Mouse (Mus musculus) midbrain, embryonic 15.5 days (tissue): ENCODE data around the gene Btg3. TPM values are rescaled to one million over a fixed set of nuclear protein-coding genes. Genes with fewer than 3 reads are reported as not detected.

Source experiments
- ATAC-seq: fragments of 200-750 bp; cut with Nextera tagmentation; replicated peaks from 2 replicates; pipeline ENCODE4 v1.8.0; 2017; ENCODE audit warnings: moderate TSS enrichment
- H3K27ac ChIP-seq: fragments of 300-500 bp; sonication (generic); 2 replicates; pipeline ENCODE4 v1.5.1; 2015; ENCODE audit warnings: mild to moderate bottlenecking, inconsistent platforms
- H3K27me3 ChIP-seq: fragments of 300-500 bp; sonication (generic); replicated peaks from 2 replicates; pipeline ENCODE4 v1.6.1; 2015; ENCODE audit warnings: inconsistent platforms
- H3K36me3 ChIP-seq: fragments of 300-500 bp; sonication (generic); replicated peaks from 2 replicates; pipeline ENCODE4 v1.6.1; 2015; ENCODE audit warnings: inconsistent platforms
- H3K4me1 ChIP-seq: fragments of 300-500 bp; sonication (generic); 2 replicates; pipeline ENCODE4 v1.6.1; 2015; ENCODE audit warnings: inconsistent platforms
- H3K4me2 ChIP-seq: fragments of 300-500 bp; sonication (generic); 2 replicates; pipeline ENCODE4 v1.6.1; 2015; ENCODE audit warnings: inconsistent platforms, mild to moderate bottlenecking, moderate library complexity
- H3K4me3 ChIP-seq: fragments of 300-500 bp; sonication (generic); 2 replicates; pipeline ENCODE4 v1.5.1; 2015; ENCODE audit warnings: mild to moderate bottlenecking, inconsistent platforms
- H3K9ac ChIP-seq: fragments of 300-500 bp; sonication (generic); 2 replicates; pipeline ENCODE4 v1.6.1; 2015; ENCODE audit warnings: mild to moderate bottlenecking, inconsistent platforms
- H3K9me3 ChIP-seq: fragments of 300-500 bp; sonication (generic); 2 replicates; pipeline ENCODE4 v1.6.1; 2016; ENCODE audit warnings: inconsistent platforms
- WGBS: fragments of 180-500 bp; shearing (Covaris S2); methylation state at CpG from one replicate; pipeline ENCODE4 v1.1.7; 2015; ENCODE audit warnings: mixed read lengths; 5-methylcytosine and 5-hydroxymethylcytosine counted together
- polyA plus RNA-seq: library from polyadenylated mRNA; unstranded; fragments of >200 nt; fragmentation: Nextera tagmentation; extraction: Ambion mirVana; gene quantifications from 2 replicates; pipeline ENCODE4 v1.2.1, GENCODE M21; 2015

Gene Btg3
- 17.6 and 18.3 TPM in 2 replicates for polyA plus RNA-seq

- Histone ChIP-seq H3K4me3 (peak within 1 kb of the TSS; percentile 82), H3K9me3 (no peaks in the 10 kb centered on the region), H3K27me3 (no peaks in the 10 kb centered on the region), H3K9ac (peak within 1 kb of the TSS; percentile 66), H3K4me1 (peaks cover 7% of the 10 kb centered on the region; the same call in 1 of the 2 replicates), H3K36me3 (no peaks in the 10 kb centered on the region), H3K4me2 (peak within 1 kb of the TSS; percentile 60), H3K27ac (peak within 1 kb of the TSS; percentile 52)
- peak; percentile 97 for ATAC-seq
- WGBS: 2% methylated on average over 57 of the region's 57 CpGs
Measured at GRCm38 (mm10) chr16:78376745-78377570, at the start of gene Btg3. Gene Btg3, minus strand, starts transcription at chr16:78377192.

- Histone ChIP-seq H3K4me1 (0 out of 2 replicates have a peak, but pooled peaks cover 2% of the 10 kb centered on the region), H3K36me3 (no peaks in the 10 kb centered on the region), H3K4me2 (no peak overlapping the region), H3K9ac (no peak overlapping the region), H3K9me3 (no peaks in the 10 kb centered on the region), H3K27ac (no peak overlapping the region), H3K4me3 (no peak overlapping the region), H3K27me3 (no peaks in the 10 kb centered on the region)
- ATAC-seq: no peak
- WGBS: 70% methylated on average over 10 of the region's 10 CpGs
Measured at GRCm38 (mm10) chr16:78417733-78418132, 40.7 kb upstream of the Btg3 start.

DNA sequence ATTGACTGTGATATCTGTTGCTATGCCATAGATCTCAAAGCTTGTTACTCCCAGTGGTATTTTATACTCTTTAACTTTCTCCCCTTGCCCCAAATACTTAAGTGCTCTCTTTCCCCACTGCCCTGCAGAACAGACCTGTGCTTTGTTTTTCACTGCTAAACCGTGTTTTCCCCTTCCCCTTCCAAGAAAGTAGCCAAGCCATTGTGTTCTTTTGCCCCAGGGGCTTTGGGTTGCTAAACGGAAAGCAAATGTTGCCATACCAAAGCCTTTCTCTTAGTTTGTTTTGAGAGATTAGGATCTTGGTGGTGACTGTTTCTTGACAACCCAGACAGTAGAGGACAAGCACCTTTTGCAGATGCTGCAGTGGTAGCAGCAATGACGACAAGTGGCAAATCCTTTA lies 39.5 kb upstream of the Btg3 start:
- WGBS: 8% methylated on average over 3 of the region's 3 CpGs
- no peak overlapping the region for H3K27ac ChIP-seq
- no peak overlapping the region for H3K4me3 ChIP-seq
- H3K36me3 ChIP-seq: no peaks in the 10 kb centered on the region
- no peak overlapping the region for H3K4me2 ChIP-seq
- ATAC-seq: no peak
- no peak overlapping the region for H3K9ac ChIP-seq
- no peaks in the 10 kb centered on the region for H3K9me3 ChIP-seq
- H3K4me1 ChIP-seq: 0 out of 2 replicates have a peak, but pooled peaks cover 2% of the 10 kb centered on the region
- H3K27me3 ChIP-seq: no peaks in the 10 kb centered on the region

DNA sequence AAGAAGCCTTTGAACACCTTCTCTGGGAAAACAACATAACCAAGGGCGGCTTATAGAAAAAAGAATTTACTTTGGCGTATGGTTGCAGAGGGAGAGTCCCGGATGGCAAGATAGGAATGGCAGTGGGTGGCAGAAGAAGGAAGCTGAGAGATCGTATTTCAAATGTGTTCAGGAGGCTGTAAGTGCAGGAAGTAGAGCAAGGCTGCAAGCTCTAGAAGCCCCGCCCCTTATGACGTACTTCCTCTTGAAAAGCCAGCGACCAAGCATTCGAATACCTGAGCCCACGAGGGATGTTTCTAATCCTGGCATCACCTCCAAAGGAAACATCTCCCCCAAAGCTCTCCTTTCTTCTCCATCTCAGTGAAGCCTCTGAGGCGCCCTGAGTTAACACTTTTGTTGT lies 33.0 kb upstream of the Btg3 start:
- Histone ChIP-seq H3K27me3 (no peaks in the 10 kb centered on the region), H3K9me3 (no peaks in the 10 kb centered on the region), H3K27ac (no peak overlapping the region), H3K36me3 (no peaks in the 10 kb centered on the region), H3K4me3 (no peak overlapping the region), H3K4me2 (no peak overlapping the region), H3K4me1 (no peaks in the 10 kb centered on the region), H3K9ac (no peak overlapping the region)
- ATAC-seq: no peak
- 88% methylated on average over 10 of the region's 10 CpGs for WGBS

GRCm38 (mm10) chr16:78407855-78408254 lies 30.9 kb upstream of the Btg3 start:
- no peak overlapping the region for H3K4me2 ChIP-seq

DNA sequence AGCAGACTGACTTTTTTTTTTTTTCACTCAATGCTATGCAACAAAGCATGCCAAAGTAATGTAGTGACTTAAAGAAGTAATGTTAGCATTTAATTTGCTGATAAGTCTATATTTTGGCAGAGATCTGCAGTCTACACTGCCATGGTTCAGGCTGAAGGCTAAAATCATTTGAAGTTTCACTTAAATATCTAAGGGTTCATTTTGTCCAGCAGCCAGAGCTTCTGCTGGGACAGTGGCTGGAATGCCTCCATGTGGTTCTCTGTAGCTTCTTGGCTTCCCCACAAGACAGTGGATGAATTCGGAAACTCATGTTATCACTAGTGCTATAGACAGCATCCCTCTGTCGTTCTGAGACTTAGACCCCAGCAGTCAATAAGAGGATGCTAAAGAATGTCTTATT lies 29.7 kb upstream of the Btg3 start:
- Histone ChIP-seq H3K27me3 (no peaks in the 10 kb centered on the region), H3K27ac (no peak overlapping the region), H3K4me1 (no peaks in the 10 kb centered on the region), H3K36me3 (no peaks in the 10 kb centered on the region), H3K9me3 (no peaks in the 10 kb centered on the region), H3K9ac (no peak overlapping the region), H3K4me2 (no peak overlapping the region), H3K4me3 (no peak overlapping the region)
- ATAC-seq: no peak
- 85% methylated on average over 2 of the region's 2 CpGs for WGBS

More at GRCm38 (mm10) chr16:78407855-78408254, 30.9 kb upstream of the Btg3 start:
- Histone ChIP-seq H3K4me3 (no peak overlapping the region), H3K4me1 (no peaks in the 10 kb centered on the region), H3K9me3 (no peaks in the 10 kb centered on the region), H3K36me3 (no peaks in the 10 kb centered on the region), H3K9ac (no peak overlapping the region), H3K27me3 (no peaks in the 10 kb centered on the region), H3K27ac (no peak overlapping the region)
- 92% methylated on average over 6 of the region's 6 CpGs for WGBS
- no peak for ATAC-seq

GRCm38 (mm10) chr16:78402316-78402715 lies 25.3 kb upstream of the Btg3 start:
- WGBS: 54% methylated on average over 2 of the region's 2 CpGs
- no peaks in the 10 kb centered on the region for H3K36me3 ChIP-seq
- H3K4me2 ChIP-seq: no peak overlapping the region
- no peaks in the 10 kb centered on the region for H3K27me3 ChIP-seq
- no peak overlapping the region for H3K4me3 ChIP-seq
- no peaks in the 10 kb centered on the region for H3K9me3 ChIP-seq
- no peaks in the 10 kb centered on the region for H3K4me1 ChIP-seq
- H3K27ac ChIP-seq: no peak overlapping the region
- no peak for ATAC-seq
- H3K9ac ChIP-seq: no peak overlapping the region

GRCm38 (mm10) chr16:78399423-78399822 lies 22.4 kb upstream of the Btg3 start:
- H3K4me2 ChIP-seq: no peak overlapping the region
- ATAC-seq: no peak
- H3K9ac ChIP-seq: no peak overlapping the region
- no peaks in the 10 kb centered on the region for H3K27me3 ChIP-seq
- no peaks in the 10 kb centered on the region for H3K9me3 ChIP-seq
- H3K36me3 ChIP-seq: no peaks in the 10 kb centered on the region
- H3K4me1 ChIP-seq: no peaks in the 10 kb centered on the region
- 87% methylated on average over 3 of the region's 3 CpGs for WGBS
- H3K4me3 ChIP-seq: no peak overlapping the region
- no peak overlapping the region for H3K27ac ChIP-seq

GRCm38 (mm10) chr16:78398734-78399133 lies 21.7 kb upstream of the Btg3 start:
- Histone ChIP-seq H3K4me3 (no peak overlapping the region), H3K9ac (no peak overlapping the region), H3K4me2 (no peak overlapping the region), H3K9me3 (no peaks in the 10 kb centered on the region), H3K27me3 (no peaks in the 10 kb centered on the region), H3K4me1 (no peaks in the 10 kb centered on the region), H3K36me3 (no peaks in the 10 kb centered on the region), H3K27ac (no peak overlapping the region)
- ATAC-seq: no peak
- 90% methylated on average over 6 of the region's 6 CpGs for WGBS

DNA sequence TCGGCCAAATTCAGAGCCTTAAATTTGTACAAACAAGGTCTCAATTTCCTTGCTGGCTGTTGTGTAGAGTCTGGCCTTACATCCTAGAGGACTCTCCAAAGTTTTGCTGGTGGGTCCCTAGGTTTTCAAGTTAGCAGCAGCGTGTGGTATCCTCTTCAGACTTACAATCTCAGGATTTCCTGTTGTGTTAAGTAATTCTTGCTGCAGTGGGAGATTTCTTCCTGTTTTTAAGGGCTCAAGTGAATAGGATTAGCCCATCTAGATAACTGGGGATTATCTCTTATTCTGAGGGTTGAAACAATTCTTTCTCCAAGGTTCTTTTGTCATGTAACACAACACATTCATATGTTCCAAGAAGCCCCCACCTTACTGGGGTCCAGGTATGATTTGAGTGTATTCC lies 14.4 kb upstream of the Btg3 start:
- no peaks in the 10 kb centered on the region for H3K27me3 ChIP-seq
- H3K4me2 ChIP-seq: no peak overlapping the region
- H3K36me3 ChIP-seq: no peaks in the 10 kb centered on the region
- no peak overlapping the region for H3K27ac ChIP-seq
- no peaks in the 10 kb centered on the region for H3K4me1 ChIP-seq
- WGBS: 72% methylated on average over 2 of the region's 2 CpGs
- no peak overlapping the region for H3K9ac ChIP-seq
- ATAC-seq: no peak
- H3K9me3 ChIP-seq: no peaks in the 10 kb centered on the region
- H3K4me3 ChIP-seq: no peak overlapping the region

DNA sequence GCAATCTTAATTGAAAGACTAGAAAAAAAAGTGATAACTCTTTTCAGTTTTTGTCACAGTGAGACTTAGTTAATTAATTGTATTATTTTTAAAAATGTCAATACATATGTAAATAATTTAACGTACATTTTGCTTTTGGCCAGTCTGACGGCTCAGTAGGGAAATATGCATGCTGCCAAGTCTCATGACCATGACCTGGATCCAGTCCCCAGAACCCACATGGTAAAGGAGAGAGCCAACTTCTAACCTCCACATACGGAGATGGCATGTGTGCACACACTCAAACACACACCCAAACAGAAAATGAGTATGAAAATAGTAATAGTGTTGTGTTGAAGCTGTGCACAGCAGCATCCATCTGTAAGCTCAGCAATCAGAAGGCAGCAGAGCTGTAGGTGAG lies 13.0 kb upstream of the Btg3 start:
- Histone ChIP-seq H3K27me3 (no peaks in the 10 kb centered on the region), H3K27ac (no peak overlapping the region), H3K4me2 (no peak overlapping the region), H3K36me3 (no peaks in the 10 kb centered on the region), H3K9me3 (no peaks in the 10 kb centered on the region), H3K4me3 (no peak overlapping the region), H3K9ac (no peak overlapping the region), H3K4me1 (no peaks in the 10 kb centered on the region)
- no peak for ATAC-seq
- 88% methylated on average over 3 of the region's 3 CpGs for WGBS

DNA sequence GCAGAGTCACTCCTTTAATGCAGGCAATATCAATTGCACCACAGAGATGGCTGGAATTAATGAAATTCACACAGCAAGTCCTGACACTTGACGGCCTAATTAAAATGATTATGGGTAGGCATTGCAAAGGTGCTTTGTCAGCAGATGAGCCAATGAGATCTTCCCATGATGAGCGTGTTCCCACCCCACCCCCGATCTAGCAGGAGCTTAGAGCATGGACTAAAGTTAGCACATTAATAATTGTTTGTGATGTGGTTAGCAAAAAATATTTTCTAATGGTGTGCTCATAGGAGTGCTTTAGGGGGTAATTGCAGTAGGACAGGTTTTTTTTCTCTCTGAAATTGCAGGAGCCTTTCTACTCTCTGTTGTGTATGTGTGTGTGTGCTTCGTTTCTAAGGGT lies 12.1 kb upstream of the Btg3 start:
- WGBS: 72% methylated on average over 4 of the region's 4 CpGs
- no peak overlapping the region for H3K27ac ChIP-seq
- H3K4me2 ChIP-seq: no peak overlapping the region
- no peaks in the 10 kb centered on the region for H3K4me1 ChIP-seq
- no peaks in the 10 kb centered on the region for H3K27me3 ChIP-seq
- no peak for ATAC-seq
- no peaks in the 10 kb centered on the region for H3K36me3 ChIP-seq
- H3K4me3 ChIP-seq: no peak overlapping the region
- H3K9ac ChIP-seq: no peak overlapping the region
- H3K9me3 ChIP-seq: no peaks in the 10 kb centered on the region

DNA sequence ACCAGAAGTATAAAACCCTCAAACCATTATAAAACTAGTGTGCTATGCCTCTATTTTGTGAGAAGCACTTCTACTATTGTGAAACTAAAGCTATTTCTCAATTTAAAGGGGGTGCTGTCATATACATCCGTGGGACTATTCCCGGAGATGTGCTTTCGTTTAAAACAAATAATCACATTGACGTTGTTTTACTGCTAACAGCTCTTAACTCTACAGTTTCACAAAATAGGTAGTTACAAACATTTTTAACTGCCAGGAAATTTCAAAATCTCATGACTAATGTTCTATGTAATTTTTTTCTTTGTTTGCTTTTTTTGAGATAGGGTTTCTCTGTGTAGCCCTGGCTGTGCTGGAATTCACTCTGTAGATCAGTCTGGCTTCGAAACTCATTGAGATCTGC lies 1.5 kb upstream of the Btg3 start:
- Histone ChIP-seq H3K9me3 (no peaks in the 10 kb centered on the region), H3K4me1 (peaks cover 7% of the 10 kb centered on the region; the same call in 1 of the 2 replicates), H3K36me3 (no peaks in the 10 kb centered on the region), H3K4me2 (no peak overlapping the region), H3K9ac (no peak overlapping the region), H3K27me3 (no peaks in the 10 kb centered on the region), H3K4me3 (no peak overlapping the region), H3K27ac (no peak overlapping the region)
- WGBS: 96% methylated on average over 5 of the region's 5 CpGs
- no peak for ATAC-seq
